Mouse (Mus musculus) liver, embryonic 14.5 days (tissue): Measurements from ENCODE around the gene Gpx4. TPM values are rescaled to one million over a fixed set of nuclear protein-coding genes. Genes with fewer than 3 reads are reported as not detected.

Source experiments
- ATAC-seq: fragments of 200-750 bp; cut with Nextera tagmentation; 2 replicates; pipeline ENCODE4 v1.8.0; 2017; ENCODE audit warnings: moderate number of reproducible peaks, mild to moderate bottlenecking, moderate library complexity; ENCODE audit not compliant: insufficient read depth
- DNase-seq, 3 experiments: peaks; one replicate each; pipeline ENCODE4 v3.0.0-alpha.2; 2012 to 2013; ENCODE audit warnings: low read depth in 3 of 3, low spot score in 3 of 3
- H3K27ac ChIP-seq: fragments of 300-500 bp; sonication (generic); 2 replicates; pipeline ENCODE4 v1.5.1; 2014; ENCODE audit warnings: moderate library complexity, mild to moderate bottlenecking, control low read depth, inconsistent platforms
- H3K27me3 ChIP-seq: fragments of 300-500 bp; sonication (generic); 2 replicates; pipeline ENCODE4 v1.6.1; 2014; ENCODE audit warnings: mild to moderate bottlenecking, low read length, moderate library complexity; ENCODE audit not compliant: control insufficient read depth, insufficient read depth
- H3K36me3 ChIP-seq: fragments of 300-500 bp; sonication (generic); replicated peaks from 2 replicates; pipeline ENCODE4 v1.6.1; 2014; ENCODE audit warnings: low read depth; ENCODE audit not compliant: control insufficient read depth, insufficient read depth
- H3K4me1 ChIP-seq, 2 experiments: fragments of 200-500 bp in 1 of 2; fragments of 300-500 bp in 1 of 2; sonication (generic) in 1 of 2; replicated peaks; 2 replicates each; pipeline ENCODE4 v1.6.1; 2012 to 2014; ENCODE audit warnings: antibody characterized with exemption in 1 of 2, inconsistent platforms in 1 of 2, low read length in 1 of 2; ENCODE audit not compliant: control insufficient read depth in 2 of 2, insufficient read depth in 2 of 2
- H3K4me2 ChIP-seq: fragments of 300-500 bp; sonication (generic); 2 replicates; pipeline ENCODE4 v1.6.1; 2014; ENCODE audit warnings: low read depth, mild to moderate bottlenecking, control low read depth, moderate library complexity
- H3K4me3 ChIP-seq, 2 experiments: fragments of 200-500 bp in 1 of 2; fragments of 300-500 bp in 1 of 2; sonication (generic) in 1 of 2; 2 replicates each; pipeline ENCODE4 v1.5.1; 2012 to 2014; ENCODE audit warnings: low read depth in 2 of 2, low read length in 2 of 2, mild to moderate bottlenecking in 2 of 2, control low read depth in 1 of 2, inconsistent platforms in 1 of 2, moderate library complexity in 1 of 2; ENCODE audit not compliant: insufficient read depth in 1 of 2
- H3K9ac ChIP-seq: fragments of 300-500 bp; sonication (generic); replicated peaks from 2 replicates; pipeline ENCODE4 v1.6.1; 2014; ENCODE audit warnings: mild to moderate bottlenecking, control low read depth, moderate library complexity
- H3K9me3 ChIP-seq: fragments of 300-500 bp; sonication (generic); 2 replicates; pipeline ENCODE4 v1.6.1; 2016; ENCODE audit warnings: low read length, mixed read lengths; ENCODE audit not compliant: control insufficient read depth
- CTCF ChIP-seq: IDR thresholded peaks from 2 replicates; pipeline ENCODE4 v1.5.1; 2016; ENCODE audit warnings: antibody characterized with exemption, low read depth, control low read depth
- EP300 ChIP-seq: IDR thresholded peaks from 2 replicates; pipeline ENCODE4 v1.6.1; 2016; ENCODE audit warnings: antibody characterized with exemption, low read depth
- WGBS: fragments of 180-500 bp; shearing (Covaris S2); extraction: QIAGEN DNeasy Blood & Tissue Kit; methylation state at CpG from one replicate; pipeline ENCODE4 v1.1.7; 2014; ENCODE audit not compliant: insufficient replicate concordance; 5-methylcytosine and 5-hydroxymethylcytosine counted together
- polyA plus RNA-seq, 2 experiments: library from polyadenylated mRNA; depleted of rRNA in 1 of 2; stranded (reverse) in 1 of 2; unstranded in 1 of 2; fragments of >200 nt; fragmentation: Nextera tagmentation in 1 of 2; extraction: Ambion mirVana in 1 of 2; gene quantifications; 2 replicates each; pipeline versions ENCODE4 v1.2.1 to v1.2.3; 2012 to 2014

Gpx4 gene
- polyA plus RNA-seq, 2 experiments = 388 to 724 TPM

GRCm38 (mm10) chr10:80022806-80023205 lies 24.2 kb upstream of the Gpx4 start:
- H3K27me3 ChIP-seq = no peaks in the 10 kb centered on the region
- TF ChIP-seq EP300 (no peak), CTCF (no peak)
- H3K9me3 ChIP-seq = no peaks in the 10 kb centered on the region
- no peak overlapping the region for H3K9ac ChIP-seq
- no peak overlapping the region for H3K27ac ChIP-seq
- ATAC-seq (no peak), DNase-seq (no peak)
- H3K36me3 ChIP-seq = no peaks in the 10 kb centered on the region; the same call in 1 of the 2 replicates
- H3K4me2 ChIP-seq = no peak overlapping the region
- H3K4me1 ChIP-seq = peaks cover 12% of the 10 kb centered on the region in 2 experiments
- 75% methylated on average over 8 of the region's 8 CpGs for WGBS
- H3K4me3 ChIP-seq = no peak overlapping the region

GRCm38 (mm10) chr10:80023758-80024157 lies 23.2 kb upstream of the Gpx4 start:
- Histone ChIP-seq H3K36me3 (no peaks in the 10 kb centered on the region; the same call in 1 of the 2 replicates), H3K4me2 (no peak overlapping the region), H3K4me3 (no peak overlapping the region), H3K27me3 (no peaks in the 10 kb centered on the region), H3K9ac (no peak overlapping the region), H3K27ac (no peak overlapping the region), H3K9me3 (no peaks in the 10 kb centered on the region), H3K4me1 (peaks cover 13 to 15% of the 10 kb centered on the region in 2 experiments)
- no peak for ATAC-seq
- DNase-seq = no peak
- TF ChIP-seq CTCF (no peak), EP300 (no peak)
- WGBS = 74% methylated on average over 5 of the region's 5 CpGs

- 68% methylated on average over 15 of the region's 15 CpGs for WGBS
- Histone ChIP-seq H3K9ac (no peak overlapping the region), H3K36me3 (no peaks in the 10 kb centered on the region; the same call in none of the 2 replicates), H3K9me3 (no peaks in the 10 kb centered on the region), H3K4me1 (peaks cover 8 to 9% of the 10 kb centered on the region in 2 experiments), H3K27ac (no peak overlapping the region), H3K4me2 (no peak overlapping the region), H3K27me3 (no peaks in the 10 kb centered on the region), H3K4me3 (no peak overlapping the region)
- no peak for ATAC-seq
- DNase-seq = no peak
- TF ChIP-seq CTCF (no peak), EP300 (no peak)
These were observed 22.5 kb upstream of the Gpx4 start for GRCm38 (mm10) chr10:80024229-80025043.

- no peak overlapping the region for H3K9ac ChIP-seq
- no peaks in the 10 kb centered on the region for H3K27me3 ChIP-seq
- ATAC-seq = no peak
These were observed 22.0 kb upstream of the Gpx4 start for GRCm38 (mm10) chr10:80025044-80025347.

GRCm38 (mm10) chr10:80025463-80025862 lies 21.5 kb upstream of the Gpx4 start:
- WGBS = 68% methylated on average over 10 of the region's 10 CpGs
- Histone ChIP-seq H3K4me3 (no peak overlapping the region), H3K9me3 (no peaks in the 10 kb centered on the region), H3K4me2 (no peak overlapping the region), H3K9ac (no peak overlapping the region), H3K27me3 (no peaks in the 10 kb centered on the region), H3K4me1 (peaks cover 5 to 7% of the 10 kb centered on the region in 2 experiments), H3K27ac (no peak overlapping the region), H3K36me3 (no peaks in the 10 kb centered on the region; the same call in none of the 2 replicates)
- TF ChIP-seq CTCF = no peak
- no peak for TF ChIP-seq EP300
- no peak for DNase-seq
- ATAC-seq = no peak

More at GRCm38 (mm10) chr10:80025044-80025347, 22.0 kb upstream of the Gpx4 start:
- Histone ChIP-seq H3K4me2 (no peak overlapping the region), H3K27ac (no peak overlapping the region), H3K36me3 (no peaks in the 10 kb centered on the region; the same call in none of the 2 replicates), H3K4me3 (no peak overlapping the region), H3K4me1 (peaks cover 5 to 7% of the 10 kb centered on the region in 2 experiments), H3K9me3 (no peaks in the 10 kb centered on the region)
- WGBS = 38% methylated on average over 4 of the region's 4 CpGs
- TF ChIP-seq CTCF (no peak), EP300 (no peak)
- no peak for DNase-seq
